Mouse (Mus musculus): ENCODE measurements around the gene Cryzl2.

GRCm38 (mm10) chr1:157428366-157428765 lies 30.0 kb upstream of the Cryzl2 start:
- TF ChIP-seq MAX (IDR thresholded peaks at IDR 0.05; ENCODE audit: low read length) (no peak), CTCF (IDR thresholded peaks at IDR 0.05 in 2 of 3, conservative IDR thresholded peaks at IDR 0.05 in 1 of 3; ENCODE audit: control insufficient read depth in 1 of 3, insufficient read depth in 1 of 3, low read depth in 2 of 3, low read length in 3 of 3, poor library complexity in 1 of 3, severe bottlenecking in 1 of 3) (no peak), MAFK (IDR thresholded peaks at IDR 0.05; ENCODE audit: borderline replicate concordance, low read depth, low read length) (no peak), BHLHE40 (IDR thresholded peaks at IDR 0.05; ENCODE audit: borderline replicate concordance, low read depth, low read length) (no peak), GATA1 (IDR thresholded peaks at IDR 0.05; ENCODE audit: low read depth, low read length) (0 out of 2 replicates have a peak, but pooled peaks have one; percentile 22), MAZ (IDR thresholded peaks at IDR 0.05; ENCODE audit: low read depth, low read length) (no peak)

Measured in MEL (cell line).